Mouse (Mus musculus) testis, postnatal 10 days (tissue): ENCODE data around the gene Orm1.
A peak's percentile ranks its signal among the peaks of the same experiment; 100 is the strongest.

Experiments used
- DNase-seq: peaks from one replicate; pipeline ENCODE4 v3.0.0; 2021; ENCODE audit warnings: low spot score

Orm1 gene

GRCm38 (mm10) chr4:63344295-63344694, at the start of gene Orm1:
TSS of gene Orm1 (plus strand) at chr4:63344560.
- no peak for DNase-seq

GRCm38 (mm10) chr4:63295641-63296040, 48.7 kb upstream of the Orm1 start:
- no peak for DNase-seq

GRCm38 (mm10) chr4:63296263-63296662, 48.1 kb upstream of the Orm1 start:
- DNase-seq = no peak

- DNase-seq = no peak
Measured at GRCm38 (mm10) chr4:63296876-63297275, 47.5 kb upstream of the Orm1 start.

GRCm38 (mm10) chr4:63298191-63298590, 46.2 kb upstream of the Orm1 start:
- no peak for DNase-seq

- no peak for DNase-seq
Measured at GRCm38 (mm10) chr4:63302641-63303040, 41.7 kb upstream of the Orm1 start.

GRCm38 (mm10) chr4:63307175-63308062, 36.9 kb upstream of the Orm1 start:
- DNase-seq = peak; percentile 97

GRCm38 (mm10) chr4:63308316-63308715, 36.0 kb upstream of the Orm1 start:
- no peak for DNase-seq

- no peak for DNase-seq
Measured at GRCm38 (mm10) chr4:63310247-63310855, 34.0 kb upstream of the Orm1 start.

- DNase-seq = no peak
Measured at GRCm38 (mm10) chr4:63311426-63311825, 32.9 kb upstream of the Orm1 start.

- DNase-seq = no peak
Measured at GRCm38 (mm10) chr4:63314063-63314462, 30.3 kb upstream of the Orm1 start.

GRCm38 (mm10) chr4:63316076-63316746, 28.1 kb upstream of the Orm1 start:
- DNase-seq = no peak

GRCm38 (mm10) chr4:63319566-63319965, 24.8 kb upstream of the Orm1 start:
- peak; percentile 90 for DNase-seq

GRCm38 (mm10) chr4:63323275-63323815, 21.0 kb upstream of the Orm1 start:
- DNase-seq = no peak

GRCm38 (mm10) chr4:63333403-63333802, 11.0 kb upstream of the Orm1 start:
- DNase-seq = no peak

GRCm38 (mm10) chr4:63338414-63339076, 5.8 kb upstream of the Orm1 start:
- DNase-seq = no peak

GRCm38 (mm10) chr4:63342491-63342890, 1.9 kb upstream of the Orm1 start:
- DNase-seq = no peak

- DNase-seq = no peak
Measured at GRCm38 (mm10) chr4:63343608-63344007, 752 bp upstream of the Orm1 start.

- no peak for DNase-seq
Measured at GRCm38 (mm10) chr4:63345261-63345660, 901 bp downstream of the Orm1 start.

- no peak for DNase-seq
Measured at GRCm38 (mm10) chr4:63346659-63347058, 2.3 kb downstream of the Orm1 start.

GRCm38 (mm10) chr4:63348524-63348923, 4.2 kb downstream of the Orm1 start:
- no peak for DNase-seq
